Mouse (Mus musculus) spleen, adult 2 months (tissue): Measurements from ENCODE around the gene Fnbp1. TPM values are rescaled to one million over a fixed set of nuclear protein-coding genes. Genes with fewer than 3 reads are reported as not detected.
"Not testable (repeated sequence)": the region's sequence is repeated elsewhere in the genome, so short reads cannot be mapped to it uniquely, and the experiment has no call there.

Experiments used
- DNase-seq, 2 experiments: peaks; one replicate each; pipeline versions ENCODE4 v3.0.0 to v3.0.0-alpha.2; 2012 to 2021; ENCODE audit warnings: low spot score in 2 of 2, low read depth in 1 of 2
- H3K27ac ChIP-seq: fragments of 200-500 bp; 2 replicates; pipeline ENCODE4 v1.5.1; 2012; ENCODE audit warnings: low read length, inconsistent platforms; ENCODE audit not compliant: insufficient read depth
- H3K27me3 ChIP-seq: fragments of 200-500 bp; 2 replicates; pipeline ENCODE4 v1.6.1; 2012; ENCODE audit warnings: mild to moderate bottlenecking, moderate library complexity, low read length, inconsistent platforms; ENCODE audit not compliant: control insufficient read depth, insufficient read depth
- H3K36me3 ChIP-seq: fragments of 200-500 bp; 2 replicates; pipeline ENCODE4 v1.6.1; 2012; ENCODE audit warnings: mild to moderate bottlenecking, low read length, inconsistent platforms; ENCODE audit not compliant: control insufficient read depth, insufficient read depth
- H3K4me1 ChIP-seq: fragments of 200-500 bp; 2 replicates; pipeline ENCODE4 v1.6.1; 2011; ENCODE audit warnings: inconsistent platforms; ENCODE audit not compliant: control insufficient read depth, insufficient read depth, insufficient read length
- H3K4me3 ChIP-seq: fragments of 200-500 bp; 2 replicates; pipeline ENCODE4 v1.5.1; 2011; ENCODE audit warnings: mild to moderate bottlenecking, inconsistent platforms; ENCODE audit not compliant: insufficient read depth, insufficient read length; ENCODE audit errors: extremely low read depth
- CTCF ChIP-seq: fragments of 200-500 bp; IDR thresholded peaks from 2 replicates; pipeline ENCODE4 v1.5.1; 2011; ENCODE audit warnings: mild to moderate bottlenecking, inconsistent platforms; ENCODE audit not compliant: insufficient read depth, insufficient read length, insufficient replicate concordance; ENCODE audit errors: extremely low read depth
- POLR2A ChIP-seq: fragments of 200-500 bp; IDR thresholded peaks from 2 replicates; pipeline ENCODE4 v1.6.1; 2011; ENCODE audit warnings: low read depth, low read length, inconsistent platforms
- WGBS: fragments of 180-500 bp; shearing (Covaris S2); methylation state at CpG from one replicate; pipeline ENCODE4 v1.1.7; 2018; 5-methylcytosine and 5-hydroxymethylcytosine counted together
- polyA plus RNA-seq: library from polyadenylated mRNA; depleted of rRNA; stranded (reverse); fragments of >200 nt; gene quantifications from 2 replicates; pipeline ENCODE4 v1.2.3, GENCODE M21; 2012; rRNA removed

The Fnbp1 gene
- 78.7 and 92.4 TPM in 2 replicates for polyA plus RNA-seq

DNA sequence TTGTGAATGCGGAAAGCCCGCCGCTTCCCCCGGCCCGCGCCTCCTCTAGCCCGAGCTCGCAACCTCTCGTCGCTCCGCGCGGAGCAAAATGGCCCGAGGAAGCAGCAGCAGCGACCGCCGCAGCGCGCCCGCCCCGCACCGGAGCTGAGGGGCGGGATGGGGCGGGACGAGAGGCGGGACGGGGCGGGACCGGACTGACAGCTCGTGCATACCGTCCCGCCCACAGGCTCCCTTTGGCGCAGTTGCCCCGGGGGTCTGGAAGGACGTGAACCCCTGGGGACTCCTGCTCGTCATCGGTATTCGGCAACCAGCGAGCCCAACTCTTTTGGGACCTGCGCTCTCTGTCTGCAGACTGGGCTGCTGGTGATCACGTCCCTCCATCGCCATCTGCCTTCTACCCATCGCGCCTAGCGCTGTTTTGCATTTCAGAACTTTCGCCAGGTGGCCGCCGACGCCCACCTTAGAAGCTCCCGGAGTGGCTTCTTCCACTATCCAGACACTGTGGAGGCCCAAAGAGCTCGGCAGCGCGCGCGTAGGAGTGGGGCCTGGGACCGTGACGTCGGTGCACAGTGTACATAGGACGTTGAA lies at the start of gene Fnbp1:
Fnbp1 (minus strand) TSS at position 142 of the 588 bp plus-strand sequence.
- peak; percentile 90 for TF ChIP-seq POLR2A
- TF ChIP-seq CTCF = no peak; the same call in 1 of the 2 replicates
- peak within 1 kb of the TSS; percentile 77 for H3K4me3 ChIP-seq
- H3K4me1 ChIP-seq = peaks cover 44% of the 10 kb centered on the region
- peak within 1 kb of the TSS; percentile 92 for H3K27ac ChIP-seq
- DNase-seq = peak; percentile 75 to 86
- peaks cover 1% of the 10 kb centered on the region; the same call in 1 of the 2 replicates for H3K36me3 ChIP-seq
- H3K27me3 ChIP-seq = no peaks in the 10 kb centered on the region
- under 1% methylated on average over 58 of the region's 59 CpGs for WGBS

DNA sequence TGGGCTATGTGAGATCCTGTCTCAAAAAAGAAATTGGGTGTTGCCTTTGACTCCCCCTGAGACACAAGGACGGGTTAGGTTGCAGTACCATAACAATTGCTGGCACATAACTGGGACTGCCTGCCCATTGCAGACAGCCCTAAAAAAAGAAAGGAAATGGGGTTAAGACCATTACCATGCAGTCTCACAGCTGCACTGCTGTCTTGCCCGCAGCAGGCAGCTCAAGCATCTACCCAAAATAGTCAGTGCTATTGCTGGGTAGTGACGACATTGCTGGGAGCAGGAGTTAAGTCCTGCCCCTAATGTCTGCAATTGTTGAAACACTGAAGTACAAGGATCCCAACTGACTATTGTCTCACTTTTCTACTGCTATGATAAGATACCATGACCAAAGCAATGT lies 47.8 kb upstream of the Fnbp1 start:
- H3K27me3 ChIP-seq = no peaks in the 10 kb centered on the region
- H3K36me3 ChIP-seq = peaks cover 33% of the 10 kb centered on the region
- 83% methylated on average over 3 of the region's 3 CpGs for WGBS
- no peak overlapping the region for H3K27ac ChIP-seq
- no peaks in the 10 kb centered on the region for H3K4me1 ChIP-seq
- no peak for DNase-seq
- no peak overlapping the region for H3K4me3 ChIP-seq
- TF ChIP-seq POLR2A (no peak), CTCF (no peak)

DNA sequence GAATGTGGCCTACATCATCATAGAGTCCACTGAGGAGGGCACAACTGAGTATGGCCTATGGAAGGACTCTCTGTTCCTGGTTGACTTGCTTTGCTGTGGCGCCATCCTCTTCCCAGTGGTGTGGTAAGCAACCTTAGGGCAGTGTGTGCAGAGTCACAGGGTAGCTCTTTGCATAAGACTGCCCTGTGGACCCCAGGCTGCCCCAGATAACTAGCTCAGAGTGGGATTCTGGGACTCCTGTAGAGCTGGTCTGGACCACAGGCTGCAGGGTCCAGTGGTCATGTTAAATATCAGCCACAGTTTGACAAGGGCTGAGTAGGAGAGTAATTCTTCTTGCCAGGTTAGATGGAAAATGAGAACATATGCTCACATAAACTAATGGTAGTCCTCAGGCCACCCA lies 46.9 kb upstream of the Fnbp1 start:
- WGBS = 90% methylated on average over 1 of the region's 1 CpGs
- no peak for DNase-seq
- H3K27ac ChIP-seq = no peak overlapping the region
- no peaks in the 10 kb centered on the region for H3K27me3 ChIP-seq
- no peak overlapping the region for H3K4me3 ChIP-seq
- H3K4me1 ChIP-seq = no peaks in the 10 kb centered on the region
- no peak for TF ChIP-seq POLR2A
- TF ChIP-seq CTCF = no peak
- peaks cover 38% of the 10 kb centered on the region for H3K36me3 ChIP-seq

DNA sequence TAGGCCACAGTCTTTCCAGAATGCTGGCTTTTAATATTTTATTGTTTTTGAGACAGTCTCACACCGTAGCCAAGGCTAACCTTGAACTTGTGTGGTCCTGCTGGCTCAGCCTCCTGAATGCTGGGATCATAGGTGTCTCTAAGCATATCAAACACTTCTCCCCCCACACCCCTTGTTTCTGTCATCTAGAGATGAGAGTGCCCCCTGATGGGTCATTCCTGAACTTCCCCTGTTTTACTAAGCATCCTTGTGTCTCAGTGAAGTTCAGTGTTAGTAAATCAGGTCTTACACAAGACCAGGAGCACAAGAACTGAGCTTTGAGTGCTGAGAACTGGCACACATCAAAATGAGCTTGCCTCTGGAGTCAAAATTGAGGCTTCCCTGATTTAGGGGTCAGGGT lies 42.0 kb upstream of the Fnbp1 start:
- WGBS = 96% methylated on average over 1 of the region's 1 CpGs
- no peak overlapping the region for H3K4me3 ChIP-seq
- DNase-seq = no peak
- peaks cover 22% of the 10 kb centered on the region for H3K36me3 ChIP-seq
- no peak overlapping the region for H3K27ac ChIP-seq
- no peaks in the 10 kb centered on the region for H3K27me3 ChIP-seq
- TF ChIP-seq CTCF (no peak), POLR2A (no peak)
- no peaks in the 10 kb centered on the region for H3K4me1 ChIP-seq

GRCm38 (mm10) chr2:31182786-31183330 lies 41.0 kb upstream of the Fnbp1 start:
- H3K4me3 ChIP-seq = no peak overlapping the region
- TF ChIP-seq CTCF (no peak), POLR2A (no peak)
- H3K36me3 ChIP-seq = peaks cover 21% of the 10 kb centered on the region
- H3K27me3 ChIP-seq = no peaks in the 10 kb centered on the region
- no peaks in the 10 kb centered on the region for H3K4me1 ChIP-seq
- H3K27ac ChIP-seq = no peak overlapping the region
- 85% methylated on average over 6 of the region's 6 CpGs for WGBS
- no peak for DNase-seq

GRCm38 (mm10) chr2:31180081-31180551 lies 38.3 kb upstream of the Fnbp1 start:
- no peaks in the 10 kb centered on the region for H3K4me1 ChIP-seq
- H3K36me3 ChIP-seq = peaks cover 16% of the 10 kb centered on the region
- no peak for DNase-seq
- H3K27ac ChIP-seq = no peak overlapping the region
- WGBS = 52% methylated on average over 7 of the region's 7 CpGs
- H3K4me3 ChIP-seq = no peak overlapping the region
- H3K27me3 ChIP-seq = no peaks in the 10 kb centered on the region
- TF ChIP-seq POLR2A = no peak
- no peak for TF ChIP-seq CTCF

DNA sequence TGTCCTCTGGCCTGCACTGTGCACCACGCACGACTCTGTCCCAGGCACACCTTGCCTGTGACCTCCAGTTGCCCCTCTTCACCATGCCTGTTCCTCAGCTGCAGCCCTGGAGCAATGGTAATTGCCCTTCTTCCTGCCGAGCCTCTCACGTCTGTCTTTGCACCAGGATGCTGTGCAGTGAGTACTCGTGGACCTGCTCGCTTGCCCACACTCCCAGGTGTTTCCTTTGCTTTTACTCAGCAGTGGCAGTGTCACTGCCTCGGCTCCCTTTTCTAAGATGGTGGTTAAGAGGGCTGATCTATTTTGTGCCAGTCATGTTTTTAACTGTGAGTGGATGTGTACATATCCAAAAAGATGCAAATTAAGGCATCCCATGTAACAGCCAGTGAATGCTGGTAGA lies 37.7 kb upstream of the Fnbp1 start:
- H3K36me3 ChIP-seq = peaks cover 12% of the 10 kb centered on the region
- H3K4me1 ChIP-seq = no peaks in the 10 kb centered on the region
- no peaks in the 10 kb centered on the region for H3K27me3 ChIP-seq
- 45% methylated on average over 7 of the region's 7 CpGs for WGBS
- H3K4me3 ChIP-seq = no peak overlapping the region
- TF ChIP-seq POLR2A = no peak
- H3K27ac ChIP-seq = no peak overlapping the region
- DNase-seq = no peak

- not testable (repeated sequence) for H3K4me1 ChIP-seq, H3K4me3 ChIP-seq, H3K36me3 ChIP-seq, H3K27me3 ChIP-seq, DNase-seq, H3K27ac ChIP-seq
- WGBS = 86% methylated on average over 6 of the region's 6 CpGs
Observed at GRCm38 (mm10) chr2:31178593-31178992, 36.8 kb upstream of the Fnbp1 start.
